Mouse (Mus musculus) forebrain, embryonic 12.5 days (tissue): ENCODE data around the gene Olfr615. TPM values are rescaled to one million over a fixed set of nuclear protein-coding genes. Genes with fewer than 3 reads are reported as not detected.
"Not testable (repeated sequence)": the region's sequence is repeated elsewhere in the genome, so short reads cannot be mapped to it uniquely, and the experiment has no call there.

Source experiments
- ATAC-seq: fragments of 200-750 bp; cut with Nextera tagmentation; 2 replicates; pipeline ENCODE4 v1.8.0; 2017; ENCODE audit warnings: moderate TSS enrichment; ENCODE audit not compliant: low FRiP score
- H3K27ac ChIP-seq: fragments of 300-500 bp; sonication (generic); 2 replicates; pipeline ENCODE4 v1.5.1; 2016; ENCODE audit warnings: mild to moderate bottlenecking
- H3K27me3 ChIP-seq: fragments of 300-500 bp; sonication (generic); 2 replicates; pipeline ENCODE4 v1.6.1; 2016; ENCODE audit warnings: mild to moderate bottlenecking
- H3K36me3 ChIP-seq: fragments of 300-500 bp; sonication (generic); replicated peaks from 2 replicates; pipeline ENCODE4 v1.6.1; 2016; ENCODE audit warnings: mild to moderate bottlenecking
- H3K4me1 ChIP-seq: fragments of 300-500 bp; sonication (generic); 2 replicates; pipeline ENCODE4 v1.6.1; 2016
- H3K4me2 ChIP-seq: fragments of 300-500 bp; sonication (generic); 2 replicates; pipeline ENCODE4 v1.6.1; 2016; ENCODE audit warnings: mild to moderate bottlenecking, moderate library complexity
- H3K4me3 ChIP-seq: fragments of 300-500 bp; sonication (generic); replicated peaks from 2 replicates; pipeline ENCODE4 v1.5.1; 2016; ENCODE audit warnings: mild to moderate bottlenecking
- H3K9ac ChIP-seq: fragments of 300-500 bp; sonication (generic); 2 replicates; pipeline ENCODE4 v1.6.1; 2016; ENCODE audit warnings: mild to moderate bottlenecking
- H3K9me3 ChIP-seq: fragments of 300-500 bp; sonication (generic); 2 replicates; pipeline ENCODE4 v1.6.1; 2016
- WGBS: fragments of 180-500 bp; shearing (Covaris S2); methylation state at CpG from one replicate; pipeline ENCODE4 v1.1.7; 2016; 5-methylcytosine and 5-hydroxymethylcytosine counted together
- polyA plus RNA-seq: library from polyadenylated mRNA; unstranded; fragments of >200 nt; fragmentation: Nextera tagmentation; extraction: Ambion mirVana; gene quantifications from 2 replicates; pipeline ENCODE4 v1.2.1, GENCODE M21; 2016

The Olfr615 gene
- polyA plus RNA-seq, result not detected in 2 replicates

DNA sequence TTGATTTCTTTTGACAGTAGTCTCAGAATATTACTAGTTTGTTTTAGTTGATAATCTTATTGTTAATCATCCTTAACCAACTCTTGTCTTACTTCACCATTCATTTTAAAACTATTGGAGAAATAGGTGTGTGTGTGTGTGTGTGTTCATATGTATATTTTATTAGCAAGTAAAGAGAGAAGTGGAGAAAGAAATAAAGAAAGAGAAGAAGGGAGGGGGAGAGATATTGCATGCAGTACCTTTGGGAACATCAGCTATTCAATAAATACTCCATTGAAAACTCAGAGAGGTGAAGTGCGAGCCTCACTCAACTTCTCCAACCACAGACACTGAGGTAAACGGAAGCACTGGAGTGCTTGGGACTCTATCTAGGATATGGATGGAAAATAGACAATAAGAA lies at the start of gene Olfr615:
Gene Olfr615 (plus strand): TSS at position 301 of the 400 bp plus-strand sequence.
- Histone ChIP-seq H3K4me1 (no peaks in the 10 kb centered on the region), H3K9ac (no peak within 1 kb of the TSS), H3K9me3 (no peaks in the 10 kb centered on the region), H3K4me3 (no peak within 1 kb of the TSS), H3K36me3 (no peaks in the 10 kb centered on the region), H3K27me3 (no peaks in the 10 kb centered on the region), H3K27ac (no peak within 1 kb of the TSS), H3K4me2 (no peak within 1 kb of the TSS)
- no peak for ATAC-seq
- 78% methylated on average over 2 of the region's 2 CpGs for WGBS

DNA sequence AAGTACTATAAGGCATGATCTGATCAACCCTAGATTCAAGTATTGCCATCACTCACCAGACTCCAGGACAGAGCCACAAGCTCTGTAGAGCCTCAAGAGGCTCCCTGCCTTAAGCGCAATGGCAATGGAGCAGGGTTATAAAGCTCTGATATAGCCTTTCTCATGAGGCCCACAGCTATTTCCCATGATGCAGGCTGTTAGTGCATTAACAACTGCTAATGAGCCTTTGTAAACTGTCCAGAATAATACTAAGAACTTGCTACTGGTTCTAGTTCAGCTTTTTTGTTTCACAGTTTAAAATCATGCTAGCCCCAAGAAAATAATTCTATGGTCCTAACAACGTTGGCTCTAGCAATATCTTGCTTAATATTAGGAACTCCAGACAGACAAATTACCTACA lies 43.9 kb upstream of the Olfr615 start, which contains the start of gene Olfr610:
Gene Olfr610 (minus strand): TSS at position 101 of the 400 bp plus-strand sequence.
- 92% methylated on average over 2 of the region's 2 CpGs for WGBS
- Histone ChIP-seq H3K4me1 (no peaks in the 10 kb centered on the region), H3K9ac (no peak within 1 kb of the TSS), H3K4me3 (no peak within 1 kb of the TSS), H3K4me2 (no peak within 1 kb of the TSS), H3K36me3 (no peaks in the 10 kb centered on the region), H3K9me3 (no peaks in the 10 kb centered on the region), H3K27ac (no peak within 1 kb of the TSS), H3K27me3 (no peaks in the 10 kb centered on the region)
- no peak for ATAC-seq

DNA sequence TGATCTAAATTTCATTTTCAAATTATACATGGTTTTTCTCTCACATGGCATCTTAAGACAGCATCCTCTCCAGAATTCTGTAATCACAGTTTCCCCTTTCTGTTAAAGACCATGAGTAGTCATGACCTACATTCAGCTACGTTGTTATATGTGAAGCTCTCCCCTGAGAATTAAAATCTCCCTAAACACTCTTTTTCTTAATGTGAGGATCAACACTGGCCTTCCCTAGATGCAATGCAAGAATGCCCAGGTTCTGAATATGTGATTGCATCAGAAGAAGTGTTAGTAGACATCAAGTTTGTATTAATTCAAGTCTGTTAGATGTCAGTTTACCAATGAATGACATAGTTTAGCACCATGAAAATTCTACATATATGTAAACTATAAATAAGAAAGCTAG lies 35.1 kb upstream of the Olfr615 start, which contains the start of gene Olfr611:
Gene Olfr611 (minus strand): TSS at position 101 of the 400 bp plus-strand sequence.
- ATAC-seq, H3K27ac ChIP-seq, H3K9ac ChIP-seq, H3K27me3 ChIP-seq, H3K36me3 ChIP-seq, H3K4me1 ChIP-seq, H3K9me3 ChIP-seq, H3K4me3 ChIP-seq, H3K4me2 ChIP-seq: not testable (repeated sequence)
- WGBS, result 75% methylated on average over 1 of the region's 1 CpGs

DNA sequence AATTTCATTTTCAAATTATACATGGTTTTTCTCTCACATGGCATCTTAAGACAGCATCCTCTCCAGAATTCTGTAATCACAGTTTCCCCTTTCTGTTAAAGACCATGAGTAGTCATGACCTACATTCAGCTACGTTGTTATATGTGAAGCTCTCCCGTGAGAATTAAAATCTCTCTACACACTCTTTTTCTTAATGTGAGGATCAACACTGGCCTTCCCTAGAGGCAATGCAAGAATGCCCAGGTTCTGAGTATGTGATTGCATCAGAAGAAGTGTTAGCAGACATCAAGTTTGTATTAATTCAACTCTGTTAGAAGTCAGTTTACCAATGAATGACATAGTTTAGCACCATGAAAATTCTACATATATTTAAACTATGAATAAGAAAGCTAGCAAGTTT lies 13.3 kb upstream of the Olfr615 start, which contains the start of gene Olfr612:
Gene Olfr612 (minus strand): TSS at position 101 of the 400 bp plus-strand sequence.
- ATAC-seq, H3K36me3 ChIP-seq, H3K9me3 ChIP-seq, H3K27ac ChIP-seq, H3K27me3 ChIP-seq, H3K9ac ChIP-seq, H3K4me2 ChIP-seq, H3K4me3 ChIP-seq, H3K4me1 ChIP-seq: not testable (repeated sequence)
- WGBS, result 79% methylated on average over 2 of the region's 2 CpGs

GRCm38 (mm10) chr7:103547774-103548173 lies 8.1 kb upstream of the Olfr615 start, which contains the start of gene Olfr613:
Gene Olfr613, plus strand, starts transcription at chr7:103548074.
- no peaks in the 10 kb centered on the region for H3K27me3 ChIP-seq
- no peaks in the 10 kb centered on the region for H3K4me1 ChIP-seq
- ATAC-seq, result no peak
- H3K4me2 ChIP-seq, result no peak within 1 kb of the TSS
- WGBS, result 88% methylated on average over 2 of the region's 2 CpGs
- no peak within 1 kb of the TSS for H3K9ac ChIP-seq
- no peak within 1 kb of the TSS for H3K27ac ChIP-seq
- H3K9me3 ChIP-seq, result no peaks in the 10 kb centered on the region
- no peak within 1 kb of the TSS for H3K4me3 ChIP-seq
- H3K36me3 ChIP-seq, result no peaks in the 10 kb centered on the region

DNA sequence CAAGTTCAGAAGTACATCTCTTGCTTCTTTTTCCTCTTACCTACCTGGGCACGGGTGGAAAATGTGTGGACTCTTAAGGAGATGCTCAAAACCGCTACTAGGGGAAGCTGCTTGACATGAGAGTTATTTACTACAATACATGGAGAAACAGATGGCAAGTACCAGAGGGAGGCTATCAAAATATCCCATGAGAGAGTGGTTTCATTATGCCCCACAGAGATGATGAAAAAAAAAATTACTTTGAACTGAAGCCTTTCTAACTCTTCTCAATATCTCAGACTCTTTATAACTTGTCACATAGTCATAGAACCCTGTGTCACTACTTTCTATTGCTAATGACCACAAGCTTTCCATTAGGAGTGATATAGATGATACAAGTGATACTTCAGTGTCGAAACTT lies 13.2 kb downstream of the Olfr615 start, which contains the start of gene Olfr616:
Gene Olfr616 (minus strand): TSS at position 101 of the 400 bp plus-strand sequence.
- Histone ChIP-seq H3K9ac (no peak within 1 kb of the TSS), H3K4me3 (no peak within 1 kb of the TSS), H3K9me3 (no peaks in the 10 kb centered on the region), H3K4me2 (no peak within 1 kb of the TSS), H3K4me1 (no peaks in the 10 kb centered on the region), H3K27me3 (no peaks in the 10 kb centered on the region), H3K36me3 (no peaks in the 10 kb centered on the region), H3K27ac (no peak within 1 kb of the TSS)
- 78% methylated on average over 3 of the region's 3 CpGs for WGBS
- ATAC-seq, result no peak

- Histone ChIP-seq H3K27ac (no peak within 1 kb of the TSS), H3K4me1 (no peaks in the 10 kb centered on the region)
- ATAC-seq, result no peak
Observed at GRCm38 (mm10) chr7:103572761-103573160, 16.9 kb downstream of the Olfr615 start, which contains the start of gene Olfr617. Gene Olfr617, plus strand, starts transcription at chr7:103573061.

DNA sequence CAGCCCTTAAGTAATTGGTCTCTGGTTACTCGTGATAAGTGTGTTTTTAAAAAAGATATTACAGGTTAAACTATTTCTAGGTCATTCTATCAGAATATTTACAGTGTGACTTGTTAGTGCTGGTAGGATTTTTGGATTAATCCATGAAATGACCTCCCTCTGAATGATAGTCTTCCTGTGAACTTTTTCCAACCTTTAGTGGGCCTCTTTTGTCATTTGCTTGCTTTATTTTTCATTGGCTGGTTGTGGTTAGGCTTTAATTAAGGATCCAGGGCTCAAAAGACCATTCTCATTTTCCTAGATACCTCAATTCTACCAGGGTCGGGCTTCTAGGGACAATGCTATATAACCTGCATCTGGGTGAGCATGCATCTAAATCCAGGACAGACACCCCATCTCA lies 33.9 kb downstream of the Olfr615 start, which contains the start of gene Olfr618:
Gene Olfr618 (plus strand): TSS at position 301 of the 400 bp plus-strand sequence.
- Histone ChIP-seq H3K4me1 (no peaks in the 10 kb centered on the region), H3K9ac (no peak within 1 kb of the TSS), H3K27ac (no peak within 1 kb of the TSS), H3K27me3 (no peaks in the 10 kb centered on the region), H3K4me2 (no peak within 1 kb of the TSS), H3K9me3 (no peaks in the 10 kb centered on the region), H3K4me3 (no peak within 1 kb of the TSS), H3K36me3 (no peaks in the 10 kb centered on the region)
- ATAC-seq, result no peak
- 60% methylated on average over 2 of the region's 2 CpGs for WGBS

More at GRCm38 (mm10) chr7:103572761-103573160, 16.9 kb downstream of the Olfr615 start, which contains the start of gene Olfr617:
- no peaks in the 10 kb centered on the region for H3K27me3 ChIP-seq
- H3K9me3 ChIP-seq, result no peaks in the 10 kb centered on the region
- H3K36me3 ChIP-seq, result no peaks in the 10 kb centered on the region
- no peak within 1 kb of the TSS for H3K9ac ChIP-seq
- 80% methylated on average over 1 of the region's 1 CpGs for WGBS
- no peak within 1 kb of the TSS for H3K4me3 ChIP-seq
- H3K4me2 ChIP-seq, result no peak within 1 kb of the TSS

- H3K4me1 ChIP-seq, result no peaks in the 10 kb centered on the region
- H3K9me3 ChIP-seq, result no peaks in the 10 kb centered on the region
- H3K4me2 ChIP-seq, result no peak within 1 kb of the TSS
- H3K36me3 ChIP-seq, result no peaks in the 10 kb centered on the region
- no peak within 1 kb of the TSS for H3K9ac ChIP-seq
- H3K27me3 ChIP-seq, result no peaks in the 10 kb centered on the region
- ATAC-seq, result no peak
- H3K27ac ChIP-seq, result no peak within 1 kb of the TSS
- H3K4me3 ChIP-seq, result no peak within 1 kb of the TSS
Observed at GRCm38 (mm10) chr7:103600275-103600674, 44.4 kb downstream of the Olfr615 start, which contains the start of gene Olfr619. Gene Olfr619, plus strand, starts transcription at chr7:103600575.

- Histone ChIP-seq H3K36me3 (no peaks in the 10 kb centered on the region), H3K9me3 (no peaks in the 10 kb centered on the region), H3K27me3 (no peaks in the 10 kb centered on the region), H3K27ac (no peak overlapping the region), H3K4me3 (no peak overlapping the region), H3K4me2 (no peak overlapping the region), H3K4me1 (no peaks in the 10 kb centered on the region), H3K9ac (no peak overlapping the region)
- no peak for ATAC-seq
- 86% methylated on average over 2 of the region's 2 CpGs for WGBS
Observed at GRCm38 (mm10) chr7:103607425-103607824, 51.5 kb downstream of the Olfr615 start.

- H3K9me3 ChIP-seq, result no peaks in the 10 kb centered on the region
- 84% methylated on average over 2 of the region's 2 CpGs for WGBS
- no peak for ATAC-seq
- H3K4me3 ChIP-seq, result no peak within 1 kb of the TSS
- H3K27ac ChIP-seq, result no peak within 1 kb of the TSS
- no peaks in the 10 kb centered on the region for H3K36me3 ChIP-seq
- no peak within 1 kb of the TSS for H3K9ac ChIP-seq
- H3K4me1 ChIP-seq, result no peaks in the 10 kb centered on the region
- H3K27me3 ChIP-seq, result no peaks in the 10 kb centered on the region
- H3K4me2 ChIP-seq, result no peak within 1 kb of the TSS
Observed at GRCm38 (mm10) chr7:103612434-103612833, 56.6 kb downstream of the Olfr615 start, which contains the start of gene Olfr620. Gene Olfr620, minus strand, starts transcription at chr7:103612534.
